Mouse (Mus musculus): Measurements from ENCODE around the gene Cntnap5b. TPM values are rescaled to one million over a fixed set of nuclear protein-coding genes. Genes with fewer than 3 reads are reported as not detected.

The Cntnap5b gene
- total RNA-seq, 2 experiments from 2014 or later, result 20.4 to 23.7 TPM

DNA sequence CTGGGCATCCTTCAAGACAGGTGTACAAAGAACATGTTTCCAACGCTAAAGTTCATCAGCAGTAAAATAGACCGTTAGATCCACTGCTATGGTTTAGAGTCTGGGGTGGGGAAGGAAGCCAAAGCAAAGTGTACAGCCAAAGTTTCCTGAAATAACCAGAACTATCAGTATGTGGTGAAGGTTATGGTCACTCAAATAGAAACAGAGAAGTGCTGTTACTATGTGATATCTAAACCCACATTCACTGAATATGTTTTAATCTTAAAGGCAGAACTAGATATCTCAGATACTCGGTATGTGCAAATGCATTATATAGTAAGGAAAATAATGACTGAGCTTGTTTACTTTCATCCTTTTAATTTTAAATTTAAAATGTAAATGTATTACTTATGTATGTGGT lies 558.5 kb downstream of the Cntnap5b start:
- Histone ChIP-seq H3K27ac (no peak overlapping the region), H3K4me3 (no peak overlapping the region)
- no peak for DNase-seq (ENCODE audit: low spot score in 2 of 2)
- no peak for TF ChIP-seq CTCF (conservative IDR thresholded peaks at IDR 0.05)

DNA sequence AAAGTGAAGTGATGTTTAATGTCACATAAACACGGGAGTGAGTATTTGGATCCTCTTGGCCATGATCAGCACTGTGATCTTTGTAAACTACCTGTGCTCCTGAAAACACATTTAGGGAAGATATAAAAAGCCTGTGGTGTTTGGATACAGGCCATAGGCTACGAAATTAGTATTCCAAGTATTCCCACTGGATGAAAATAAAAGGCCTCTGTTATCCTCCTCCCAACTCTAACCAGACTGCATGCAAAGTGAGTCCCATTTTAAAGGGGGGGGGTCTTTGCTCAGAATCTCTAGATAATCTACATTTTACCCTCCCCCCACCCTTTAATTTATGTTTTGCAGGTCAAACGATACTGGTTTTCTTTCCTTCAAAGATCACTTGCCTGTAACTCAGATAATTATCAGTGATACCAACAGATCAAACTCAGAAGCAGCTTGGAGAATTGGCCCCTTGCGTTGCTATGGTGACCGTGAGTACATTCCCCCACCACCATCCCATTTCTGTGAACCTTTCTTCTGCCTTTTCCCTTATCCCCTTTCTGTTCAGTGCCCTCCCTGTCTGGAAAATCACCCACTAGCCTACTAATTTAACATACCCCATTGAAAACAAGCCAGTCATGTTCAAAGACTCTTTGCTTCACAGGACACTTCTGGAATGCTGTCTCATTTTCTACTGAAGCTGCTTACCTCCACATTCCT lies 597.0 kb downstream of the Cntnap5b start:
- no peak for TF ChIP-seq CTCF (conservative IDR thresholded peaks at IDR 0.05)
- DNase-seq (ENCODE audit: low spot score in 2 of 2), result no peak
- Histone ChIP-seq H3K4me3 (no peak overlapping the region), H3K27ac (no peak overlapping the region)

DNA sequence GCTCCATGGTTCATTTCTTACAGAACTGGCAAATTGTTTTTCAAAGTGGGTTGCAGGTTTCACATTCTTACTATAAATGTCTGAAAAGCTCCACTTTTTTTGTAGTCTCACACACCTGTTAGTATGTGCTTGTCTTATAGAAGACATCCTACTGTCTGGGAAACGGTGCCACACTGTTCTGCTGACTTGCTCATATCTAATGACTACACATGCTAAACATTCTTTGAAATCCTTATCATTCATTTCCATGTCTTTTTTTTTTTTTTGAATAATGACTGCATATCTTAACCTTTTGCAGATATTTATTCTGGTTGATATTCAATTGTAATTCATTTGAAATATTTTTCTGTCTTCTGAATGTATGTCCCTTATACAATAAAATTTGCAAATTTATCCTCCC lies 613.7 kb downstream of the Cntnap5b start:
- no peak for DNase-seq (ENCODE audit: low spot score in 2 of 2)
- no peak for TF ChIP-seq CTCF (conservative IDR thresholded peaks at IDR 0.05)
- H3K27ac ChIP-seq, result no peak overlapping the region
- no peak overlapping the region for H3K4me3 ChIP-seq

DNA sequence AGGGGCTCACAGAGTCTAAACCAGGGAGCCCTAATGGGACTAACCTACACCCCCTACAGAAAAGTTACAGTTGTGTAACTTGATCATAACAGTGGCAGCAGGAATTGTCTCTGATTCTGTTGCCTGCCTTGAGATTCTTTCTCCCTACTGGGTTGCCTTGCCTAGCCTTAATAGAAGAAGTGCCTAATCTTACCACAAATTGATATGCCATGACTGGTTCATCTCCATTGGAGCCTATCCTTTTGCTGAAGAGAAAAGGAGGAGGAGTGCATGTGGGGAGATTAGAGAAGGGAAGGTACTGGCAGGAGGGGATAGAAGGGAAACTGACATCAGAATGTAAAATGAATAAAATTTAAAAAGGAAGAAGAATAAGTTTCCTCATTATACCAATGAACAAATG lies 621.5 kb downstream of the Cntnap5b start:
- TF ChIP-seq CTCF (conservative IDR thresholded peaks at IDR 0.05), result no peak
- no peak overlapping the region for H3K4me3 ChIP-seq
- no peak overlapping the region for H3K27ac ChIP-seq
- no peak for DNase-seq (ENCODE audit: low spot score in 2 of 2)

DNA sequence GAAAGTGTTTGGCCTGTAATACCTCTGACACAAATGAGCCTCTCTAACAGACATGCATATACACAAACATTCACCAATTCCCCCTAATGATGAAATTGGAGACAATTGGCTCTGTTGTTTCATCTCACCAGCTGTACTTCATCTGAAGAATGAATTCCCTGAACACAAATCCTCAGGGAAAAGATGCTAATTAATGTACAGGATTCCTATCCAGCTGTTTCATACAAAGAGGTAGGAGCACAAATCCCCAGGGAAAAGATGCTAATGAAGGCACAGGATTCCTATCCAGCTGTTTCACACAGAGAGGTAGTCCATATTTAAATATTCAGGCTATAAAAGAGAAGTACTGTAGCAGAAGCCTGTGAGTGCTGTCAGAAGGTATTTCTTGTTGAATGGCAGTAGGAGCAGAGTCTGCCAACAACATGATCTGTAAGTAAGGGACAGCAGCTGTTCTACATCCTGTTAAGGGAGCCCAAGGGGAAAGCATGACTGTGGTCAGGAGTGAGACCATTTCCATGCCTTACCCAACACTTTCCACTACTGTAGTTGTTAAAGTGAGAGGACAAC lies 644.2 kb downstream of the Cntnap5b start:
- DNase-seq (ENCODE audit: low spot score in 2 of 2), result no peak
- Histone ChIP-seq H3K4me3 (no peak overlapping the region), H3K27ac (no peak overlapping the region)
- no peak for TF ChIP-seq CTCF (conservative IDR thresholded peaks at IDR 0.05)

DNA sequence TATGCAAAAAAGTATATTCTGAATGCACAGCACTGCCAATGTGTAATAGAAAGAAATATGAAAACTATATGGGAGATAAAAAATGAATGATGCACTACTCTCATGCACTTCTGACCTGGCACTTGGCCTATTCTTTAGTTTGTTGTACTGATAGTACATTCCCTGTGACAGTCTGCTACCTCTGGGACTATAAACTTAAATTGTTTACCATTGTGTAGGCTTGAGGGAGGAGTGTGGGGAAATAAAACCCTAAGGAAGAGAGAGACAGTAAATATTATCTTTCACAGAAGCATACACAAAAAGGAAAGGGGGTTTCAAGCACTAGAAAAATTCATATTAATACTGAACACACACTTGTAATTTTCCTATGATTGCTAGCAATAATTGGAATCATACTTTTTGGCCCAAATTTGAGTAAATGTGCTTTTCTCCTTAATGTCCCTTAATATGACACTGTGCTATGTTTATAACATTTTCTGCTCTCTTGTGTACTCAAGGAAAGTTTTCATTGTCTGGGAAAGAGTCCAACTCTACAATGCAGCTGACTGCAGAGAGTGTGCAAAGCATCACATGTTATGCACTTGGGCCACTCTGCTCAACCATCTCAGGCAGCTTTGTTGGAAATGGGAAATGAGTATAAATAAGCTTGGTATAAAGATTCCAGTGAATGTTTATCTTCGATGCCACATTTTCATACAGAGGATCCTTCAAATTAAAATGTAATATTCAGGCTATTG lies 657.6 kb downstream of the Cntnap5b start:
- no peak overlapping the region for H3K4me3 ChIP-seq
- DNase-seq (ENCODE audit: low spot score in 2 of 2), result no peak
- H3K27ac ChIP-seq, result no peak overlapping the region
- TF ChIP-seq CTCF (conservative IDR thresholded peaks at IDR 0.05), result no peak

DNA sequence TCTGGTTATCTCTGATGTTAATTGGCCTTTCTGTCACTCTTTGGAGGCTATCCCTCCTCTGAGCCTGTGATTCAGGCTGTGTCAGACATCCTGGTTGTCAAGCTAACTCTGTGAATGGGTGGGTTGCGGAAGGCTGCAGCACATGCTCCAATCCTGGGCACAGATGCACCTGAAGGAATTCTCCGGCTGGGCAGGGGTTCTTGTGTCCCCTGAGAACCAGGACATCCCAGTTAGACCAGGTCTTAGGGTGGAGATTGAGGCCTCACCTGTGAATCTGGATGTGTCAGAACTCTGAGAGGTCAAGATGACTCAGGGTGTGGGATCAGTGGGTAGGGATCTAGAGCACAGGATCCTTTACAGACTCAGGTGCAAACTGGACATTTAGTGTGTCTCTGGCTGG lies 691.3 kb downstream of the Cntnap5b start:
- TF ChIP-seq CTCF (conservative IDR thresholded peaks at IDR 0.05), result no peak
- DNase-seq (ENCODE audit: low spot score in 2 of 2), result no peak
- no peak overlapping the region for H3K27ac ChIP-seq
- H3K4me3 ChIP-seq, result no peak overlapping the region

DNA sequence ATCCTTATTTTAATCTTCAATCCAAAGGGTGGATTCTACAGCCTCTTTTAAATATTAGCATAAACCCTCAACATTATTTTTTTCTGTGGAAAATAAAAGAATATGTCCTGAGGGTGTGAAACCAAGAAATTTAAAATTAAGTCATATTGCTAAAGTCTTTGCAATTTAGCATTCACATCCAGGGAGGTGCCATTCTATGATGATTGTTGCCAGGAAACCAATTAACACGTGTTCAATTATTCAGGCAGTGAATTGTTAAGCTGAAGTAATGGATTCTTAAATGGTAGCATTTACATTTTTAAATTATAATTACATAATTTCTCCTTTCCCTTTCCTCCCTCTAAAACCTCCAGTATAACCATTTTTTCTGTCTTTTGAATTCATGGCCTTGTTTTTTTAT lies 692.7 kb downstream of the Cntnap5b start:
- TF ChIP-seq CTCF (conservative IDR thresholded peaks at IDR 0.05), result no peak
- Histone ChIP-seq H3K4me3 (no peak overlapping the region), H3K27ac (no peak overlapping the region)
- DNase-seq (ENCODE audit: low spot score in 2 of 2), result no peak

DNA sequence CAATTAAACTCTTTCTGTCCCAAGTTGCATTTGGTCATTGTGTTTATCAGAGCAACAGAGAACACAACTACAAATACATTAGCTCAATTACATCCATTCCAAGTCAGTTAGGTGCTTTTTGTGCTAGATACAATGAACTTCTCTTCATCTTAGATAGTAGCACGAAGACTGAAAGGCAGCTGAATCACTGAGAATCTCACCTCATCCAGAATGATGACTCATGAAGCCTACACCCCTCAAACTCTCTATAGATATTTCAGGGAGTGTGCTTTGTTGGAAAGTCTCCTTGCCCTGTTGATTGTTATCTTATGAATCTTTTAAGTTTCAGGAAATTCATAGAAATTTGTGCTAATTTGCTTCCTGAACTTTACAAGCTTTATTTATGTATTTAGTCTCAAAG lies 695.0 kb downstream of the Cntnap5b start:
- no peak overlapping the region for H3K27ac ChIP-seq
- TF ChIP-seq CTCF (conservative IDR thresholded peaks at IDR 0.05), result no peak
- DNase-seq (ENCODE audit: low spot score in 2 of 2), result no peak
- H3K4me3 ChIP-seq, result no peak overlapping the region

DNA sequence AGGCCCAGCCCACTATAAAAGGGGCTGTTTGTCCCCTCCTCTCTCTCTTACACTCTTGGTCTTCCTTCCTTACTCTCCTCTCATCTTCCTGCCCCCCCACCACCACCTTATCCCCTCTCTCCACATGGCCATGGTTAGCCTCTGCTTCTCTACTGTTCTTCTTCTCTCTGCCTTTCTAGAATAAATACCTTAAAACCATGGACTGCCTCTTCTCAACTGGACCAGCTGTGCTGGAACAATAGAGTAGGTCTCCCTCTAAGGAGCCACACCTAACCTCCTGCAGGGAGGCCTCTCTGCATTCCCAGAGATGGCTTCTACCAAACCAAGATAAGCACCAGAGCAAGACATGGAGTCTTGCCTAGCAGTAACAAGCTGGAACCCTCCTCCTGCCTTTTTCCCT lies 737.3 kb downstream of the Cntnap5b start:
- H3K4me3 ChIP-seq, result no peak overlapping the region
- no peak overlapping the region for H3K27ac ChIP-seq
- TF ChIP-seq CTCF (conservative IDR thresholded peaks at IDR 0.05), result no peak
- no peak for DNase-seq (ENCODE audit: low spot score in 2 of 2)

All from layer of hippocampus, adult 2 months (tissue).